Mouse (Mus musculus): Measurements from ENCODE around the gene Dok7.

DNA sequence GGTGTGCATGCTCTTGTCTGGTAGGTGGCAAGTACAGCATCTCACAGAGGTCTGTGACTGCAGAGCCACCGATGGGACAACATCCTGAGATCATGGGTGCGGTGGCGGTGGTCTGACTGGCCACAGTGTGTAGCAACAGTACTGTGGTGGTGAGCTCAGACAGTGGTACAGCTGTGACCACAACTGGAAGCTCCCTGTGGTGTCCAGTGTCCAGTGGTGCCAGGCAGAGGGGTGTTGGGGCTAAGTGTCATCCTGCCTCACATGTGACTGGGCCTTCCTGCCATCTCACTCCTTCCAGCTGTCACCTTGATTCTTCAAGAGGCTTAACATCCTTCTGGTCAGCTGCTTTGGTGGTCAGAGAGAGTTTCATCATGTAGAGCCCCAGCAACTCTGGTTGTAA is 1.9 kb upstream of the Dok7 start:
- no peak for TF ChIP-seq CTCF (IDR thresholded peaks at IDR 0.05; ENCODE audit: control insufficient read depth, insufficient read depth, low read length)
- no peak for TF ChIP-seq POLR2A (IDR thresholded peaks at IDR 0.05; ENCODE audit: borderline replicate concordance, control insufficient read depth, low read depth, low read length)

Measured in bone marrow, adult 2 months (tissue).